Mouse (Mus musculus): ENCODE measurements at regions not wholly inside any gene's neighbourhood (a gene's known extent, or its start where the extent isn't known, plus 50 kb on each side); places are given as distances from the start of the nearest gene placed in this dataset.

GRCm38 (mm10) chr1:168801046-168801445, 369.0 kb upstream of the Pbx1 start:
- Histone ChIP-seq H3K4me3 (ENCODE audit: control insufficient read depth in 1 of 2, insufficient read depth in 1 of 2, low read depth in 2 of 2, low read length in 2 of 2) (no peak overlapping the region), H3K4me1 (ENCODE audit: control insufficient read depth in 1 of 2, insufficient read depth in 2 of 2, low read length in 2 of 2) (no peaks in the 10 kb centered on the region), H3K27me3 (ENCODE audit: control insufficient read depth in 1 of 2, insufficient read depth in 2 of 2, low read length in 2 of 2) (no peaks in the 10 kb centered on the region), H3K9ac (ENCODE audit: control insufficient read depth, low read depth, low read length, poor library complexity, severe bottlenecking) (no peak overlapping the region), H3K9me3 (replicated peaks; ENCODE audit: insufficient read depth, low read length) (no peaks in the 10 kb centered on the region), H3K79me2 (ENCODE audit: control insufficient read depth, insufficient read depth, low read length, poor library complexity) (no peaks in the 10 kb centered on the region), H3K36me3 (ENCODE audit: control insufficient read depth in 1 of 2, insufficient read depth in 2 of 2, low read length in 2 of 2) (no peaks in the 10 kb centered on the region), H3K27ac (ENCODE audit: control insufficient read depth, low read depth, low read length) (no peak overlapping the region)
- no peak for TF ChIP-seq TBP (IDR thresholded peaks at IDR 0.05; ENCODE audit: low read depth, low read length)
- no peak for TF ChIP-seq TCF12 (IDR thresholded peaks at IDR 0.05; ENCODE audit: low read depth, low read length)
- DNase-seq (ENCODE audit: low read depth, low spot score), result no peak

- Histone ChIP-seq H3K9ac (ENCODE audit: control insufficient read depth, low read depth, low read length, poor library complexity, severe bottlenecking) (no peak overlapping the region), H3K27ac (ENCODE audit: control insufficient read depth, low read depth, low read length) (no peak overlapping the region), H3K9me3 (replicated peaks; ENCODE audit: insufficient read depth, low read length) (no peaks in the 10 kb centered on the region), H3K4me1 (ENCODE audit: control insufficient read depth in 1 of 2, insufficient read depth in 2 of 2, low read length in 2 of 2) (no peaks in the 10 kb centered on the region), H3K27me3 (ENCODE audit: control insufficient read depth in 1 of 2, insufficient read depth in 2 of 2, low read length in 2 of 2) (no peaks in the 10 kb centered on the region), H3K4me3 (ENCODE audit: control insufficient read depth in 1 of 2, insufficient read depth in 1 of 2, low read depth in 2 of 2, low read length in 2 of 2) (no peak overlapping the region), H3K36me3 (ENCODE audit: control insufficient read depth in 1 of 2, insufficient read depth in 2 of 2, low read length in 2 of 2) (no peaks in the 10 kb centered on the region), H3K79me2 (ENCODE audit: control insufficient read depth, insufficient read depth, low read length, poor library complexity) (no peaks in the 10 kb centered on the region)
- TF ChIP-seq UBTF (IDR thresholded peaks at IDR 0.05; ENCODE audit: borderline replicate concordance, insufficient read depth, low read depth, low read length) (no peak), NRF1 (IDR thresholded peaks at IDR 0.05; ENCODE audit: insufficient read depth, low read depth, low read length, poor library complexity, severe bottlenecking) (no peak), BHLHE40 (IDR thresholded peaks at IDR 0.05; ENCODE audit: borderline replicate concordance, low read depth, low read length) (no peak), NELFE (IDR thresholded peaks at IDR 0.05; ENCODE audit: low read depth, low read length) (no peak), USF2 (IDR thresholded peaks at IDR 0.05; ENCODE audit: borderline replicate concordance in 1 of 2, insufficient read depth in 1 of 2, low read depth in 1 of 2, low read length in 2 of 2) (no peak), TBP (IDR thresholded peaks at IDR 0.05; ENCODE audit: low read depth, low read length) (no peak), ZKSCAN1 (IDR thresholded peaks at IDR 0.05; ENCODE audit: low read depth, low read length) (no peak)
- no peak for DNase-seq (ENCODE audit: low read depth, low spot score)
Measured at GRCm38 (mm10) chr1:168786731-168787130, 354.7 kb upstream of the Pbx1 start.

DNA sequence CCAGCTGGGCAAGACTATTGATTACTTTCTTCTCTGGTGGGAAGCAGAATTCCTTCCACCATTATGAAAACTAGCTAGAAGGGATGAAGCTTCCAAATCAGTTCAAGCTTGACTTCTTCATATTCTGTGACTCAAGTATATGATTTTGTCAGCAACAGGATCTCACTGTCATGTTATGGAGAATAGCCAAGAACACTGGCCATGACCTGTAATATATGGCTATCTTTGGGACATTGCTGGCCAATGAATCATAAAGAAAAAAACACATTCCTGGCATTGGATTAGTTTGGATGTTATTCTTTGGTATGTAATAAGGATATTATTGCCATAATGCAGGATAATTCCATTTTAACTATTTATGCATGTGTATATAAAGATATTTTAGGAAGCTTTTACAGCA, 351.8 kb upstream of the Pbx1 start:
- no peaks in the 10 kb centered on the region for H3K79me2 ChIP-seq (ENCODE audit: control insufficient read depth, insufficient read depth, low read length, poor library complexity)
- H3K9ac ChIP-seq (ENCODE audit: control insufficient read depth, low read depth, low read length, poor library complexity, severe bottlenecking), result no peak overlapping the region
- H3K4me3 ChIP-seq (ENCODE audit: control insufficient read depth in 1 of 2, insufficient read depth in 1 of 2, low read depth in 2 of 2, low read length in 2 of 2), result no peak overlapping the region
- H3K27me3 ChIP-seq (ENCODE audit: control insufficient read depth in 1 of 2, insufficient read depth in 2 of 2, low read length in 2 of 2), result no peaks in the 10 kb centered on the region
- H3K4me1 ChIP-seq (ENCODE audit: control insufficient read depth in 1 of 2, insufficient read depth in 2 of 2, low read length in 2 of 2), result no peaks in the 10 kb centered on the region
- no peak for DNase-seq (ENCODE audit: low read depth, low spot score)
- no peak for TF ChIP-seq POLR2AphosphoS2 (IDR thresholded peaks at IDR 0.05; ENCODE audit: low read length)
- TF ChIP-seq ZMIZ1 (IDR thresholded peaks at IDR 0.05; ENCODE audit: low read depth, low read length), result no peak
- no peak for TF ChIP-seq RAD21 (IDR thresholded peaks at IDR 0.05; ENCODE audit: low read depth, low read length)
- TF ChIP-seq MAX (IDR thresholded peaks at IDR 0.05; ENCODE audit: low read length), result no peak
- no peak for TF ChIP-seq ETS1 (IDR thresholded peaks at IDR 0.05; ENCODE audit: low read depth, low read length)
- TF ChIP-seq ZNF384 (IDR thresholded peaks at IDR 0.05; ENCODE audit: low read depth, low read length), result no peak
- no peak for TF ChIP-seq POLR2A (IDR thresholded peaks at IDR 0.05; ENCODE audit: control insufficient read depth in 1 of 2, insufficient read depth in 1 of 2, low read depth in 1 of 2, low read length in 2 of 2, poor library complexity in 1 of 2)
- no peak for TF ChIP-seq CTCF (IDR thresholded peaks at IDR 0.05 in 2 of 3, conservative IDR thresholded peaks at IDR 0.05 in 1 of 3; ENCODE audit: control insufficient read depth in 1 of 3, insufficient read depth in 1 of 3, low read depth in 2 of 3, low read length in 3 of 3, poor library complexity in 1 of 3, severe bottlenecking in 1 of 3)
- TF ChIP-seq TAL1 (IDR thresholded peaks at IDR 0.05; ENCODE audit: low read length), result no peak
- no peak for TF ChIP-seq GATA1 (IDR thresholded peaks at IDR 0.05; ENCODE audit: low read depth, low read length)
- no peak for TF ChIP-seq KAT2A (conservative IDR thresholded peaks at IDR 0.05; ENCODE audit: low read depth, low read length)
- TF ChIP-seq NELFE (IDR thresholded peaks at IDR 0.05; ENCODE audit: low read depth, low read length), result no peak
- no peak for TF ChIP-seq MAZ (IDR thresholded peaks at IDR 0.05; ENCODE audit: low read depth, low read length)
- no peak for TF ChIP-seq RCOR1 (IDR thresholded peaks at IDR 0.05; ENCODE audit: low read depth, low read length)
- no peak for TF ChIP-seq CHD2 (IDR thresholded peaks at IDR 0.05; ENCODE audit: low read length)
- TF ChIP-seq JUND (IDR thresholded peaks at IDR 0.05; ENCODE audit: low read depth, low read length), result no peak
- no peak for TF ChIP-seq ZKSCAN1 (IDR thresholded peaks at IDR 0.05; ENCODE audit: low read depth, low read length)
- TF ChIP-seq SIN3A (IDR thresholded peaks at IDR 0.05; ENCODE audit: low read length), result no peak
- TF ChIP-seq ELF1 (IDR thresholded peaks at IDR 0.05; ENCODE audit: low read depth, low read length), result no peak
- no peaks in the 10 kb centered on the region for H3K9me3 ChIP-seq (replicated peaks; ENCODE audit: insufficient read depth, low read length)
- no peaks in the 10 kb centered on the region for H3K36me3 ChIP-seq (ENCODE audit: control insufficient read depth in 1 of 2, insufficient read depth in 2 of 2, low read length in 2 of 2)
- H3K27ac ChIP-seq (ENCODE audit: control insufficient read depth, low read depth, low read length), result no peak overlapping the region

All from MEL (cell line).